Mouse (Mus musculus) neural tube, embryonic 14.5 days (tissue): ENCODE results near the gene Nsun5. TPM values are rescaled to one million over a fixed set of nuclear protein-coding genes. Genes with fewer than 3 reads are reported as not detected.
"Not testable (repeated sequence)": the region's sequence is repeated elsewhere in the genome, so short reads cannot be mapped to it uniquely, and the experiment has no call there.

Experiments
- ATAC-seq: fragments of 200-750 bp; cut with Nextera tagmentation; 2 replicates; pipeline ENCODE4 v1.8.0; 2017; ENCODE audit warnings: low read depth, mild to moderate bottlenecking, moderate TSS enrichment, moderate library complexity
- H3K27ac ChIP-seq: fragments of 300-500 bp; sonication (generic); 2 replicates; pipeline ENCODE4 v1.5.1; 2014; ENCODE audit warnings: low read depth, mild to moderate bottlenecking, control low read depth, low read length, moderate library complexity, mixed read lengths
- H3K27me3 ChIP-seq: fragments of 300-500 bp; sonication (generic); 2 replicates; pipeline ENCODE4 v1.6.1; 2014; ENCODE audit warnings: low read length; ENCODE audit not compliant: control insufficient read depth, insufficient read depth
- H3K36me3 ChIP-seq: fragments of 300-500 bp; sonication (generic); 2 replicates; pipeline ENCODE4 v1.6.1; 2014; ENCODE audit warnings: low read length, mixed read lengths; ENCODE audit not compliant: control insufficient read depth, insufficient read depth
- H3K4me1 ChIP-seq: fragments of 300-500 bp; sonication (generic); 2 replicates; pipeline ENCODE4 v1.6.1; 2014; ENCODE audit warnings: low read length; ENCODE audit not compliant: control insufficient read depth, insufficient read depth
- H3K4me2 ChIP-seq: fragments of 300-500 bp; sonication (generic); 2 replicates; pipeline ENCODE4 v1.6.1; 2014; ENCODE audit warnings: mild to moderate bottlenecking, low read depth, low read length, control low read depth
- H3K4me3 ChIP-seq: fragments of 300-500 bp; sonication (generic); 2 replicates; pipeline ENCODE4 v1.5.1; 2014; ENCODE audit warnings: low read depth, low read length, control low read depth, mixed read lengths
- H3K9ac ChIP-seq: fragments of 300-500 bp; sonication (generic); replicated peaks from 2 replicates; pipeline ENCODE4 v1.6.1; 2014; ENCODE audit warnings: low read depth, mild to moderate bottlenecking, control low read depth, low read length, mixed read lengths
- H3K9me3 ChIP-seq: fragments of 300-500 bp; sonication (generic); 2 replicates; pipeline ENCODE4 v1.6.1; 2016; ENCODE audit warnings: low read length; ENCODE audit not compliant: control insufficient read depth
- WGBS: fragments of 180-500 bp; shearing (Covaris S2); extraction: QIAGEN DNeasy Blood & Tissue Kit; methylation state at CpG from one replicate; pipeline ENCODE4 v1.1.7; 2014; 5-methylcytosine and 5-hydroxymethylcytosine counted together
- polyA plus RNA-seq: library from polyadenylated mRNA; unstranded; fragments of >200 nt; fragmentation: Nextera tagmentation; extraction: Ambion mirVana; gene quantifications from 2 replicates; pipeline ENCODE4 v1.2.1, GENCODE M21; 2014

Gene Nsun5
- polyA plus RNA-seq, 1 experiment from 2014 or later, result 22.8 TPM

DNA sequence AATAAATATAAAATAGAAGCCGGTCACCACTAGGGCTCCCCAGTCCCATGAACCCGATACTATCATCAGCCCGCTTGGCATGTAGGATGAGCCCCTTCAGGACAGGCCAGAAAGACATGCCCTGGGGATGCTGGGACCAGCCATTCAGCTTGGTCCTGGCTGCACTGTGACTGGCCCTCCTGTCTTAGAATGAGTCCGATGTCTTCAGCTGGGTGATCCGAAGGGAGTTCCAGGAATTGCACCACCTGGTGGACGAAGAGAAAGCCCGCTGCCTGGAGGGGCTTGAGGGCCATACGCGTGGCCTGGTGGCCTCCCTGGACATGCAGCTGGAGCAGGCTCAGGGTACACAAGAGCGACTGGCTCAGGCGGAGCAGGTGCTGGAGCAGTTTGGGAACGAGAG lies 6.2 kb upstream of the Nsun5 start:
- Histone ChIP-seq H3K27me3 (no peaks in the 10 kb centered on the region), H3K4me3 (no peak overlapping the region), H3K9me3 (no peaks in the 10 kb centered on the region), H3K4me1 (no peaks in the 10 kb centered on the region), H3K36me3 (no peaks in the 10 kb centered on the region), H3K4me2 (no peak overlapping the region), H3K9ac (no peak overlapping the region), H3K27ac (no peak overlapping the region)
- WGBS, result 31% methylated on average over 12 of the region's 12 CpGs
- no peak for ATAC-seq

DNA sequence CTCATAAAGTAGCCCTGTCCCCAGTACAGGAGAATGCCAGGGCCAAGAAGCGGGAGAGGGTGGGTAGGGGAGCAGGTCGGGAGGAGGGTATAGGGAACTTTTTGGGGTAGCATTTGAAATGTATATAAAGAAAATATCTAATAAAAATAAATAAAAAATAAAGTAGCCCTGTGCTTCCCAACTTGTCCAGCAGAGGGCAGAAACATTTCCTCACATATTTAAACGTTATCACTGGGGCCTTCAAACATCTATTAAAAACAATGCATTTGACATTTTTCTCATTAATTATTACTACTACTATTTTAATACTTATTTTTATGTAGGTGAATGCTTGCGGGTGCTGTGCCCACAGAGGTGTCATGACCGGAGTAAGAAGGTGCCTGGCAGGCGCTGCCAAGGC lies 1.9 kb upstream of the Nsun5 start:
- no peaks in the 10 kb centered on the region for H3K9me3 ChIP-seq
- peaks cover 3% of the 10 kb centered on the region; the same call in 1 of the 2 replicates for H3K27me3 ChIP-seq
- no peak overlapping the region for H3K27ac ChIP-seq
- H3K9ac ChIP-seq, result no peak overlapping the region
- WGBS, result 61% methylated on average over 6 of the region's 6 CpGs
- H3K4me1 ChIP-seq, result peaks cover 8% of the 10 kb centered on the region
- no peak overlapping the region for H3K4me3 ChIP-seq
- no peak for ATAC-seq
- H3K36me3 ChIP-seq, result peaks cover 8% of the 10 kb centered on the region; the same call in 1 of the 2 replicates
- H3K4me2 ChIP-seq, result no peak overlapping the region

GRCm38 (mm10) chr5:135368312-135368711 lies 1.4 kb upstream of the Nsun5 start:
- ATAC-seq, result no peak
- H3K27me3 ChIP-seq, result peaks cover 3% of the 10 kb centered on the region; the same call in 1 of the 2 replicates
- WGBS, result 86% methylated on average over 6 of the region's 6 CpGs
- no peaks in the 10 kb centered on the region for H3K9me3 ChIP-seq
- H3K27ac ChIP-seq, result no peak overlapping the region
- H3K4me1 ChIP-seq, result peaks cover 8% of the 10 kb centered on the region
- H3K4me3 ChIP-seq, result no peak overlapping the region
- no peak overlapping the region for H3K4me2 ChIP-seq
- peaks cover 9% of the 10 kb centered on the region; the same call in 1 of the 2 replicates for H3K36me3 ChIP-seq
- H3K9ac ChIP-seq, result no peak overlapping the region

- peak overlapping the region; percentile 87 for H3K4me3 ChIP-seq
- H3K4me1 ChIP-seq, ATAC-seq, H3K27me3 ChIP-seq, H3K9me3 ChIP-seq, H3K27ac ChIP-seq, H3K36me3 ChIP-seq: not testable (repeated sequence)
- H3K4me2 ChIP-seq, result peak overlapping the region; percentile 82
- peak overlapping the region; percentile 83 for H3K9ac ChIP-seq
- 59% methylated on average over 9 of the region's 9 CpGs for WGBS
These were observed 557 bp upstream of the Nsun5 start for GRCm38 (mm10) chr5:135369196-135369595.

- Histone ChIP-seq H3K27ac (no peak overlapping the region), H3K4me2 (no peak overlapping the region), H3K36me3 (peaks cover 28% of the 10 kb centered on the region), H3K27me3 (peaks cover 3% of the 10 kb centered on the region; the same call in 1 of the 2 replicates), H3K9me3 (no peaks in the 10 kb centered on the region), H3K4me3 (no peak overlapping the region), H3K9ac (no peak overlapping the region), H3K4me1 (peaks cover 8% of the 10 kb centered on the region)
- no peak for ATAC-seq
- 96% methylated on average over 13 of the region's 13 CpGs for WGBS
These were observed 1.4 kb downstream of the Nsun5 start for GRCm38 (mm10) chr5:135371195-135371594.

- no peak overlapping the region for H3K9ac ChIP-seq
- no peak for ATAC-seq
- peaks cover 8% of the 10 kb centered on the region for H3K4me1 ChIP-seq
- no peak overlapping the region for H3K4me3 ChIP-seq
- H3K27me3 ChIP-seq, result peaks cover 3% of the 10 kb centered on the region; the same call in 1 of the 2 replicates
- H3K27ac ChIP-seq, result no peak overlapping the region
- 97% methylated on average over 5 of the region's 5 CpGs for WGBS
- H3K4me2 ChIP-seq, result no peak overlapping the region
- H3K9me3 ChIP-seq, result no peaks in the 10 kb centered on the region
- peaks cover 48% of the 10 kb centered on the region for H3K36me3 ChIP-seq
These were observed 3.8 kb downstream of the Nsun5 start for GRCm38 (mm10) chr5:135373601-135374000.

DNA sequence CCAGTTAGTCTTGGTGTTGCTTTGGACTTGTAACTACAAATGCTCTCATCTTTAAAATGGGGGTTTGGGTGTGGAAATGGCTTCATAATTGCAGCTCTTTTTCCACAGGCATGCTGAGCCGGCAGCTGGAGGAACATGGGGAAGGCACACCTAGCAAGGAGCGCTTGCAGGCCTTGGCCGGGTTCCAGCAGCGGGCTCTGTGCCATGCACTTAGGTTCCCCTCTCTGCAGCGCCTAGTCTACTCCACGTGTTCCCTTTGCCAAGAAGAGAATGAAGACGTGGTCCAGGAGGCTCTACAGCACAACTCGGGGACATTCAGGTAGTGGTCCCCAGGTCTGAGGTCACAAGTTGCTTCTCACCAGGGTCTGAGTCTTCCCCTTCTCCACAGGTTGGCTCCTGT lies 5.4 kb downstream of the Nsun5 start:
- 69% methylated on average over 8 of the region's 8 CpGs for WGBS
- no peak overlapping the region for H3K4me3 ChIP-seq
- no peaks in the 10 kb centered on the region for H3K9me3 ChIP-seq
- H3K36me3 ChIP-seq, result peaks cover 62% of the 10 kb centered on the region
- peaks cover under 1% of the 10 kb centered on the region; the same call in 1 of the 2 replicates for H3K27me3 ChIP-seq
- H3K9ac ChIP-seq, result no peak overlapping the region
- no peak for ATAC-seq
- no peak overlapping the region for H3K27ac ChIP-seq
- H3K4me1 ChIP-seq, result peaks cover 8% of the 10 kb centered on the region
- no peak overlapping the region for H3K4me2 ChIP-seq

- ATAC-seq, result no peak
- Histone ChIP-seq H3K27ac (no peak overlapping the region), H3K4me2 (no peak overlapping the region), H3K27me3 (no peaks in the 10 kb centered on the region), H3K9ac (no peak overlapping the region), H3K36me3 (peaks cover 74% of the 10 kb centered on the region), H3K9me3 (no peaks in the 10 kb centered on the region), H3K4me1 (no peaks in the 10 kb centered on the region), H3K4me3 (no peak overlapping the region)
- WGBS, result 71% methylated on average over 2 of the region's 2 CpGs
These were observed 6.6 kb downstream of the Nsun5 start for GRCm38 (mm10) chr5:135376341-135376740.

DNA sequence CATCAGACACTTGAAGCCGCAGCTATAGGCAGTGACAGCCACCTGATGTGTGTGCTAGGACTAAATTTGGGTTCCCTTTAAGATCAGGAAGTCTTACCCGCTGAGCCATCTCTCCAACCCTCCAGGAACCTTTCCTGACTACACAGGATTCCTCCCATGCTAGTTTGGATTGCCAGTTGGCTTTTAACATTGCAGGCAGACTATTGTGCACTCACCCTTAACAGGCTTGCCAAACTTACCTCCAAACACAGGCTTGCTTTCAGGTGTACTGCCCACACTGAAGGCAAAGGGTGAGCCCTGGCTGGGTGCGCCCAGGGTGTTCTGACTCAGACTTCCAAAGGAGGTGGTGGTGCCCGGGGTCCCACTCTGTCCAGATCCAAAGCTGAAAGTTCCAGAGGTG lies 10.9 kb downstream of the Nsun5 start:
- H3K27me3 ChIP-seq, result no peaks in the 10 kb centered on the region
- peaks cover 94% of the 10 kb centered on the region for H3K36me3 ChIP-seq
- H3K4me2 ChIP-seq, result no peak overlapping the region
- no peak for ATAC-seq
- WGBS, result 96% methylated on average over 4 of the region's 4 CpGs
- H3K4me1 ChIP-seq, result no peaks in the 10 kb centered on the region
- H3K9ac ChIP-seq, result no peak overlapping the region
- no peak overlapping the region for H3K4me3 ChIP-seq
- no peak overlapping the region for H3K27ac ChIP-seq
- no peaks in the 10 kb centered on the region for H3K9me3 ChIP-seq
